ENCODE assay signal across 8 mouse cellular contexts in the genomic region with DNA sequence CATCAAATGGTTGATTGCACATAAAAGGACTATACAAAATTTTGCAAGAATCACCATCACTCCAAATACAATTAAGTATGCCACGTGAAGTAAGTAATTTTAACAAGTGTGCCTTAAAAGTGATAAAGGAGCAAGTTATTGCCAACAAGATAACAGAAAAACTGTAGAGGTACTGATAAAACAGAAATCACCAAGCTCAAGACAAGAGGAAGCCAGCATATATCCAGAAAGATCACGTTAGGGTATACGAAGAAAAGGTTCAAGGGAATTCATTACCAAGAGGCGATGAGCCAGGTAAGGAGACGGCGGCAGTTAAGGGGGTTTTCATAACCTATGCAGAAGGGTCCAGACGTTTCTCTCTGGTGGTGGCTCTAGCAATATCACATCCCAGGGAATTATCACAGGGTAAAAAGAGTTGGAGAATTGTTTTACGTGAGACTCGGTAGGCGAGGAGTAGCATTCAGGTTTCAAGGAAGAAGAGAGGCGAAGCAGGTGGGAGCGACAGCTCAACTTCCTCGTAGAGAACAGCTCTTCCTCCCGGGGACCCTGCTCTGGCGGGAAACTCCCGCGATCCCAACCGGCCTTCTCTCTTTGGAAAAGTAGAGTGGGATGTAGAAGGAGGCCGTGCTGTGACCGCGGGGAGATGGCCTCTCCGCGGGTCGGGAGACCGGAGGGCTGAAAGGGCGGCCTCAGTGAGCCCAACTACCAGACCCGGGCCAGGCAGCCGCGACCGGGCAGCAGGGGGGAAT. TPM values are rescaled to one million over a fixed set of nuclear protein-coding genes. Genes with fewer than 3 reads are reported as not detected.
A peak's percentile ranks its signal among the peaks of the same experiment; 100 is the strongest.
DNase-seq lines count a peak whose midpoint lies in the region; ATAC-seq and TF ChIP-seq lines count a peak whose summit lies in the region.

Gene Pfkm, plus strand, starts transcription at position 218 of the 749 bp plus-strand sequence.

- H3K79me2 ChIP-seq in liver, adult 2 months (ENCODE audit: control insufficient read depth, insufficient read depth, low read length): peaks cover 5% of the 10 kb centered on the region; the same call in 1 of the 2 replicates

- H3K4me3 ChIP-seq in liver, adult 2 months (ENCODE audit: insufficient read depth, low read depth, low read length): peak within 1 kb of the TSS; percentile 69
- peak within 1 kb of the TSS; percentile 97 for H3K4me3 ChIP-seq in hindbrain, embryonic 15.5 days

- DNase-seq in liver, adult 2 months (ENCODE audit: extremely low read depth, low read depth, low spot score): peak; percentile 8
- no peak for DNase-seq in liver
- DNase-seq in adrenal gland, postnatal 4 days (ENCODE audit: low spot score in 2 of 2): no peak
- DNase-seq in forelimb bud, embryonic 11.5 days (ENCODE audit: low read depth, low spot score): peak; percentile 12
- no peak for DNase-seq in right cerebral cortex, adult 18-20 months

- whole genome bisulfite sequencing in liver, adult 2 months: under 1% methylated on average over 30 of the region's 30 CpGs
- WGBS in hindbrain, embryonic 15.5 days: under 1% methylated on average over 30 of the region's 30 CpGs

- H3K36me3 ChIP-seq in liver, adult 2 months (ENCODE audit: control insufficient read depth, insufficient read depth, low read length): no peaks in the 10 kb centered on the region
- 0 out of 2 replicates have a peak, but pooled peaks cover 4% of the 10 kb centered on the region for H3K36me3 ChIP-seq in hindbrain, embryonic 15.5 days

- peak within 1 kb of the TSS; percentile 79 for H3K4me2 ChIP-seq in hindbrain, embryonic 15.5 days

- TF ChIP-seq CTCF in liver, adult 2 months (IDR thresholded peaks at IDR 0.05; ENCODE audit: low read depth, low read length): no peak

- peaks cover 3% of the 10 kb centered on the region; the same call in 1 of the 2 replicates for H3K4me1 ChIP-seq in liver, adult 2 months (ENCODE audit: control insufficient read depth, insufficient read depth, low read length)
- H3K4me1 ChIP-seq in hindbrain, embryonic 15.5 days (replicated peaks): peaks cover 23% of the 10 kb centered on the region

- peak within 1 kb of the TSS; percentile 82 for H3K27ac ChIP-seq in liver, adult 2 months (replicated peaks; ENCODE audit: insufficient read depth, low read depth, low read length)
- peak within 1 kb of the TSS; percentile 95 for H3K27ac ChIP-seq in hindbrain, embryonic 15.5 days (replicated peaks)

- no peaks in the 10 kb centered on the region for H3K9me3 ChIP-seq in hindbrain, embryonic 15.5 days

- no peak for ATAC-seq in hindbrain, embryonic 15.5 days (ENCODE audit: low FRiP score, low read depth)
- ATAC-seq in megakaryocyte, adult 5-6 weeks (ENCODE audit: poor library complexity, severe bottlenecking): peak; percentile 10; the same call in 1 of the 2 replicates
- no peak for ATAC-seq in CD4-positive, CD25-positive, alpha-beta regulatory T cell, adult 4 months

- peak within 1 kb of the TSS; percentile 86 for H3K9ac ChIP-seq in liver, adult 2 months (ENCODE audit: low read depth, low read length)
- H3K9ac ChIP-seq in hindbrain, embryonic 15.5 days: peak within 1 kb of the TSS; percentile 93

- TF ChIP-seq POLR2A in liver, adult 2 months (IDR thresholded peaks at IDR 0.05; ENCODE audit: extremely low read depth, insufficient read depth, low read length): no peak

- H3K27me3 ChIP-seq in liver, adult 2 months (ENCODE audit: control insufficient read depth, insufficient read depth, low read length): no peaks in the 10 kb centered on the region
- no peaks in the 10 kb centered on the region for H3K27me3 ChIP-seq in hindbrain, embryonic 15.5 days

RNA-seq across cellular contexts. Expression of gene Pfkm, which starts in this region (rescaled TPM):
- total RNA-seq in liver, adult 2 months (2014; rRNA removed): 9.4 and 10.5 TPM in 2 replicates
- polyA plus RNA-seq in liver, adult 2 months (2012; rRNA removed): 10.8 and 12.3 TPM in 2 replicates
- 10 to 100 TPM; 76.5 to 88.7 TPM for total RNA-seq in adrenal gland, postnatal 4 days (2021)
- 87.6 and 90.0 TPM in 2 replicates for polyA plus RNA-seq in hindbrain, embryonic 15.5 days (2015; fragmentation: Nextera tagmentation; extraction: Ambion mirVana)
- total RNA-seq in megakaryocyte, adult 5-6 weeks (2015): 2.4 and 3.1 TPM in 2 replicates
- 4.7 and 6.2 TPM in 2 replicates for total RNA-seq in megakaryocyte, adult 5-6 weeks (2017)
- 10 to 100 TPM in 1 of 2 experiments, 1 to 10 TPM in 1; 4.8 to 13.4 TPM for polyA plus RNA-seq in CD4-positive, CD25-positive, alpha-beta regulatory T cell, adult 4 months (2017; shearing (Covaris generic))

Comparison
In these comparisons a context has a peak if more than half of its experiments do, and no peak if none do; other contexts are left out.
1. DNase-seq: peak in liver, adult 2 months (single experiment) and forelimb bud, embryonic 11.5 days (single experiment); none in liver (single experiment), adrenal gland, postnatal 4 days (0 of 2) and right cerebral cortex, adult 18-20 months (single experiment).